In genomic region chr2:6710687-6711430, GRCm38 (mm10) we compare ENCODE assay signal across 14 mouse cellular contexts.
A peak's percentile ranks its signal among the peaks of the same experiment; 100 is the strongest.
DNase-seq lines count a peak whose midpoint lies in the region; ATAC-seq and TF ChIP-seq lines count a peak whose summit lies in the region.
"Had no signal": no experiment of that assay in that cellular context is flagged by ENCODE, and none has a peak within 500 bp of the region (broad histone marks: within the 10 kb centered on the region; RNA-seq: fewer than 3 reads in every experiment).

No protein-coding gene starts in this region.

- peak overlapping the region; percentile 39 to 41 for H3K4me3 ChIP-seq in MEL (ENCODE audit: control insufficient read depth in 1 of 2, insufficient read depth in 1 of 2, low read depth in 2 of 2, low read length in 2 of 2)
- H3K4me3 ChIP-seq in liver, embryonic 14.5 days (ENCODE audit: insufficient read depth in 1 of 2, low read depth in 2 of 2, low read length in 2 of 2), result no peak overlapping the region
- no peak overlapping the region for H3K4me3 ChIP-seq in small intestine, adult 2 months (ENCODE audit: low read depth, low read length)
- H3K4me3 ChIP-seq: hindbrain, embryonic 12.5 days had no signal

- H3K9ac ChIP-seq in MEL (ENCODE audit: control insufficient read depth, low read depth, low read length, poor library complexity, severe bottlenecking), result peak overlapping the region; percentile 78
- H3K9ac ChIP-seq in liver, embryonic 14.5 days (replicated peaks), result no peak overlapping the region
- H3K9ac ChIP-seq: hindbrain, embryonic 12.5 days had no signal

- H3K36me3 ChIP-seq in MEL (ENCODE audit: control insufficient read depth in 1 of 2, insufficient read depth in 2 of 2, low read length in 2 of 2), result peaks cover 0 to 62% of the 10 kb centered on the region in 2 experiments; a peak in 2 of 4 replicates
- H3K36me3 ChIP-seq in liver, embryonic 14.5 days (replicated peaks; ENCODE audit: control insufficient read depth, insufficient read depth, low read depth), result no peaks in the 10 kb centered on the region
- no peaks in the 10 kb centered on the region for H3K36me3 ChIP-seq in small intestine, adult 2 months (ENCODE audit: control insufficient read depth, insufficient read depth, low read length)
- H3K36me3 ChIP-seq: hindbrain, embryonic 12.5 days had no signal

- peaks cover 33 to 34% of the 10 kb centered on the region in 2 experiments for H3K4me1 ChIP-seq in MEL (ENCODE audit: control insufficient read depth in 1 of 2, insufficient read depth in 2 of 2, low read length in 2 of 2)
- H3K4me1 ChIP-seq in liver, embryonic 14.5 days (replicated peaks; ENCODE audit: control insufficient read depth in 2 of 2, insufficient read depth in 2 of 2, low read length in 1 of 2), result peaks cover 0 to 19% of the 10 kb centered on the region in 2 experiments; a peak in 2 of 4 replicates
- peaks cover 4% of the 10 kb centered on the region; the same call in 1 of the 2 replicates for H3K4me1 ChIP-seq in small intestine, adult 2 months (ENCODE audit: control insufficient read depth, insufficient read depth, insufficient read length, low read length)

- DNase-seq in lung, postnatal 36 days, result peak; percentile 40
- DNase-seq in lung, postnatal 4 days, result no peak
- DNase-seq in MEL (ENCODE audit: low read depth, low spot score), result peak; percentile 87
- DNase-seq in liver, embryonic 14.5 days (ENCODE audit: low read depth in 3 of 3, low spot score in 3 of 3), result no peak
- no peak for DNase-seq in kidney, postnatal 36 days
- DNase-seq in gastrocnemius, postnatal 4 days (ENCODE audit: low spot score in 2 of 2), result no peak
- no peak for DNase-seq in gastrocnemius, adult 18-20 months (ENCODE audit: low spot score)
- DNase-seq: adrenal gland, postnatal 14 days; cerebellum, adult 9-10 months; lung, adult 18-20 months had no signal

- TF ChIP-seq CTCF in MEL (IDR thresholded peaks at IDR 0.05 in 2 of 3, conservative IDR thresholded peaks at IDR 0.05 in 1 of 3; ENCODE audit: control insufficient read depth in 1 of 3, insufficient read depth in 1 of 3, low read depth in 2 of 3, low read length in 3 of 3, poor library complexity in 1 of 3, severe bottlenecking in 1 of 3), result no peak
- TF ChIP-seq CTCF in liver, embryonic 14.5 days (IDR thresholded peaks at IDR 0.05; ENCODE audit: low read depth), result no peak
- TF ChIP-seq CTCF in small intestine, adult 2 months (IDR thresholded peaks at IDR 0.05; ENCODE audit: extremely low read depth, insufficient read length, insufficient replicate concordance, low read depth, low read length), result no peak

- TF ChIP-seq RAD21 in MEL (IDR thresholded peaks at IDR 0.05; ENCODE audit: low read depth, low read length), result no peak

- peak in 1 of 2 experiments; percentile 55; a peak in 2 of 4 replicates for TF ChIP-seq POLR2A in MEL (IDR thresholded peaks at IDR 0.05; ENCODE audit: control insufficient read depth in 1 of 2, insufficient read depth in 1 of 2, low read depth in 1 of 2, low read length in 2 of 2, poor library complexity in 1 of 2)
- no peak for TF ChIP-seq POLR2A in small intestine, adult 2 months (IDR thresholded peaks at IDR 0.05; ENCODE audit: low read depth, low read length)

- peaks cover 10% of the 10 kb centered on the region; the same call in 1 of the 2 replicates for H3K79me2 ChIP-seq in MEL (ENCODE audit: control insufficient read depth, insufficient read depth, low read length, poor library complexity)

- H3K4me2 ChIP-seq in liver, embryonic 14.5 days (ENCODE audit: low read depth), result peak overlapping the region; percentile 29; the same call in 1 of the 2 replicates
- H3K4me2 ChIP-seq: hindbrain, embryonic 12.5 days had no signal

- H3K27ac ChIP-seq in MEL (ENCODE audit: control insufficient read depth, low read depth, low read length), result peak overlapping the region; percentile 96
- no peak overlapping the region for H3K27ac ChIP-seq in liver, embryonic 14.5 days
- peak overlapping the region; percentile 65 for H3K27ac ChIP-seq in small intestine, adult 2 months (ENCODE audit: insufficient read depth, low read depth, low read length)
- H3K27ac ChIP-seq: hindbrain, embryonic 12.5 days; stomach, postnatal 0 days had no signal

- H3K27me3 ChIP-seq in MEL (ENCODE audit: control insufficient read depth in 1 of 2, insufficient read depth in 2 of 2, low read length in 2 of 2), result no peaks in the 10 kb centered on the region
- no peaks in the 10 kb centered on the region for H3K27me3 ChIP-seq in liver, embryonic 14.5 days (ENCODE audit: control insufficient read depth, insufficient read depth, low read length)
- H3K27me3 ChIP-seq in small intestine, adult 2 months (ENCODE audit: control insufficient read depth, insufficient read depth, low read length), result no peaks in the 10 kb centered on the region
- H3K27me3 ChIP-seq: hindbrain, embryonic 12.5 days; Patski had no signal

- peak; percentile 53; the same call in 1 of the 2 replicates for ATAC-seq in liver, embryonic 14.5 days (ENCODE audit: insufficient read depth)
- ATAC-seq: Patski had no signal

- 23% methylated on average over 7 of the region's 7 CpGs for WGBS in liver, embryonic 14.5 days (ENCODE audit: insufficient replicate concordance)
- 72% methylated on average over 7 of the region's 7 CpGs for WGBS in small intestine, adult 2 months

- H3K9me3 ChIP-seq in MEL (replicated peaks; ENCODE audit: insufficient read depth, low read length), result no peaks in the 10 kb centered on the region
- no peaks in the 10 kb centered on the region for H3K9me3 ChIP-seq in liver, embryonic 14.5 days (ENCODE audit: control insufficient read depth, low read length)
- H3K9me3 ChIP-seq: hindbrain, embryonic 12.5 days had no signal

- TF ChIP-seq EP300 in MEL (IDR thresholded peaks at IDR 0.05; ENCODE audit: low read depth in 1 of 2, low read length in 2 of 2), result peak; percentile 78 to 89
- no peak for TF ChIP-seq EP300 in liver, embryonic 14.5 days (IDR thresholded peaks at IDR 0.05; ENCODE audit: low read depth)

TF ChIP-seq in MEL, 35 proteins besides CTCF, POLR2A, EP300 and RAD21:
- peak; percentile 61 for TF ChIP-seq NELFE (IDR thresholded peaks at IDR 0.05; ENCODE audit: low read depth, low read length)
- no peak for TF ChIP-seq NRF1 (IDR thresholded peaks at IDR 0.05; ENCODE audit: insufficient read depth, low read depth, low read length, poor library complexity, severe bottlenecking)
- peak; percentile 47; the same call in 1 of the 2 replicates for TF ChIP-seq RCOR1 (IDR thresholded peaks at IDR 0.05; ENCODE audit: low read depth, low read length)
- TF ChIP-seq MAFK (IDR thresholded peaks at IDR 0.05; ENCODE audit: borderline replicate concordance, low read depth, low read length), result no peak
- TF ChIP-seq MAZ (IDR thresholded peaks at IDR 0.05; ENCODE audit: low read depth, low read length), result no peak
- peak; percentile 79 for TF ChIP-seq ETS1 (IDR thresholded peaks at IDR 0.05; ENCODE audit: low read depth, low read length)
- no peak for TF ChIP-seq SMC3 (IDR thresholded peaks at IDR 0.05; ENCODE audit: low read depth, low read length)
- no peak; the same call in 1 of the 2 replicates for TF ChIP-seq JUND (IDR thresholded peaks at IDR 0.05; ENCODE audit: low read depth, low read length)
- 0 out of 2 replicates have a peak, but pooled peaks have one; percentile 55 for TF ChIP-seq MYC (IDR thresholded peaks at IDR 0.05; ENCODE audit: low read depth, low read length)
- TF ChIP-seq UBTF (IDR thresholded peaks at IDR 0.05; ENCODE audit: borderline replicate concordance, insufficient read depth, low read depth, low read length), result no peak
- no peak for TF ChIP-seq ZNF384 (IDR thresholded peaks at IDR 0.05; ENCODE audit: low read depth, low read length)
- no peak for TF ChIP-seq ZC3H11A (IDR thresholded peaks at IDR 0.05; ENCODE audit: low read depth, low read length)
- no peak for TF ChIP-seq CHD1 (IDR thresholded peaks at IDR 0.05; ENCODE audit: low read depth, low read length)
- peak; percentile 75 to 91 for TF ChIP-seq USF2 (IDR thresholded peaks at IDR 0.05; ENCODE audit: borderline replicate concordance in 1 of 2, insufficient read depth in 1 of 2, low read depth in 1 of 2, low read length in 2 of 2)
- peak; percentile 88 for TF ChIP-seq ELF1 (IDR thresholded peaks at IDR 0.05; ENCODE audit: low read depth, low read length)
- TF ChIP-seq MXI1 (IDR thresholded peaks at IDR 0.05; ENCODE audit: low read depth, low read length), result peak; percentile 33; the same call in 1 of the 2 replicates
- TF ChIP-seq POLR2AphosphoS2 (IDR thresholded peaks at IDR 0.05; ENCODE audit: low read length), result peak; percentile 67; the same call in 1 of the 2 replicates
- TF ChIP-seq MAX (IDR thresholded peaks at IDR 0.05; ENCODE audit: low read length), result peak; percentile 84
- TF ChIP-seq TCF12 (IDR thresholded peaks at IDR 0.05; ENCODE audit: low read depth, low read length), result peak; percentile 45
- TF ChIP-seq GABPA (IDR thresholded peaks at IDR 0.05; ENCODE audit: low read depth, low read length), result no peak
- TF ChIP-seq MEF2A (IDR thresholded peaks at IDR 0.05; ENCODE audit: extremely low read depth, insufficient replicate concordance, low read depth, low read length, poor library complexity, severe bottlenecking), result no peak
- peak; percentile 76 for TF ChIP-seq HCFC1 (IDR thresholded peaks at IDR 0.05; ENCODE audit: low read depth, low read length)
- TF ChIP-seq SIN3A (IDR thresholded peaks at IDR 0.05; ENCODE audit: low read length), result peak; percentile 80
- TF ChIP-seq ZKSCAN1 (IDR thresholded peaks at IDR 0.05; ENCODE audit: low read depth, low read length), result no peak
- no peak for TF ChIP-seq MYB (IDR thresholded peaks at IDR 0.05; ENCODE audit: low read depth, low read length)
- TF ChIP-seq ZMIZ1 (IDR thresholded peaks at IDR 0.05; ENCODE audit: low read depth, low read length), result peak; percentile 45; the same call in 1 of the 2 replicates
- no peak for TF ChIP-seq CHD2 (IDR thresholded peaks at IDR 0.05; ENCODE audit: low read length)
- TF ChIP-seq GATA1 (IDR thresholded peaks at IDR 0.05; ENCODE audit: low read depth, low read length), result peak; percentile 77
- TF ChIP-seq BHLHE40 (IDR thresholded peaks at IDR 0.05; ENCODE audit: borderline replicate concordance, low read depth, low read length), result peak; percentile 88
- no peak for TF ChIP-seq KAT2A (conservative IDR thresholded peaks at IDR 0.05; ENCODE audit: low read depth, low read length)
- TF ChIP-seq E2F4 (IDR thresholded peaks at IDR 0.05; ENCODE audit: borderline replicate concordance, low read depth, low read length), result no peak
- TF ChIP-seq USF1 (IDR thresholded peaks at IDR 0.05; ENCODE audit: low read depth, low read length), result peak; percentile 97
- TF ChIP-seq POLR2AphosphoS5 (IDR thresholded peaks at IDR 0.05; ENCODE audit: borderline replicate concordance, low read depth, low read length), result no peak
- TF ChIP-seq TBP (IDR thresholded peaks at IDR 0.05; ENCODE audit: low read depth, low read length), result peak; percentile 80
- TF ChIP-seq TAL1 (IDR thresholded peaks at IDR 0.05; ENCODE audit: low read length), result peak; percentile 57; the same call in 1 of the 2 replicates

Comparison
In these comparisons a context has a peak if more than half of its experiments do, and no peak if none do; other contexts are left out.
1. DNase-seq: peak in lung, postnatal 36 days (single experiment) and MEL (single experiment); none in lung, postnatal 4 days (0 of 2), liver, embryonic 14.5 days (0 of 3), kidney, postnatal 36 days (0 of 2), gastrocnemius, postnatal 4 days (0 of 2) and gastrocnemius, adult 18-20 months (single experiment).
2. H3K4me3 ChIP-seq: peak in MEL (2 of 2); none in liver, embryonic 14.5 days (0 of 2) and small intestine, adult 2 months (single experiment).